Mouse (Mus musculus) lung, embryonic 16.5 days (tissue): Measurements from ENCODE around the gene Sox9. TPM values are rescaled to one million over a fixed set of nuclear protein-coding genes. Genes with fewer than 3 reads are reported as not detected.

Experiments
- ATAC-seq: fragments of 200-750 bp; cut with Nextera tagmentation; 2 replicates; pipeline ENCODE4 v1.8.0; 2017; ENCODE audit warnings: low read depth, mild to moderate bottlenecking, moderate library complexity
- H3K27ac ChIP-seq: fragments of 300-500 bp; sonication (generic); 2 replicates; pipeline ENCODE4 v1.5.1; 2014; ENCODE audit warnings: mild to moderate bottlenecking, control low read depth, low read length
- H3K27me3 ChIP-seq: fragments of 300-500 bp; sonication (generic); 2 replicates; pipeline ENCODE4 v1.6.1; 2014; ENCODE audit warnings: low read depth, low read length, mixed read lengths; ENCODE audit not compliant: control insufficient read depth, insufficient read depth
- H3K36me3 ChIP-seq: fragments of 300-500 bp; sonication (generic); 2 replicates; pipeline ENCODE4 v1.6.1; 2014; ENCODE audit warnings: low read length; ENCODE audit not compliant: control insufficient read depth, insufficient read depth
- H3K4me1 ChIP-seq: fragments of 300-500 bp; sonication (generic); replicated peaks from 2 replicates; pipeline ENCODE4 v1.6.1; 2014; ENCODE audit warnings: low read length, mixed read lengths; ENCODE audit not compliant: control insufficient read depth, insufficient read depth
- H3K4me2 ChIP-seq: fragments of 300-500 bp; sonication (generic); 2 replicates; pipeline ENCODE4 v1.6.1; 2014; ENCODE audit warnings: low read depth, low read length, control low read depth
- H3K4me3 ChIP-seq: fragments of 300-500 bp; sonication (generic); 2 replicates; pipeline ENCODE4 v1.5.1; 2014; ENCODE audit warnings: mild to moderate bottlenecking, low read length, control low read depth
- H3K9ac ChIP-seq: fragments of 300-500 bp; sonication (generic); 2 replicates; pipeline ENCODE4 v1.6.1; 2014; ENCODE audit warnings: low read length, control low read depth
- H3K9me3 ChIP-seq: fragments of 300-500 bp; sonication (generic); 2 replicates; pipeline ENCODE4 v1.6.1; 2016; ENCODE audit warnings: low read length; ENCODE audit not compliant: control insufficient read depth
- WGBS: fragments of 180-500 bp; shearing (Covaris S2); extraction: QIAGEN DNeasy Blood & Tissue Kit; methylation state at CpG from one replicate; pipeline ENCODE4 v1.1.7; 2014; 5-methylcytosine and 5-hydroxymethylcytosine counted together
- polyA plus RNA-seq: library from polyadenylated mRNA; unstranded; fragments of >200 nt; fragmentation: Nextera tagmentation; extraction: Ambion mirVana; gene quantifications from 2 replicates; pipeline ENCODE4 v1.2.1, GENCODE M21; 2015

Sox9 gene
- polyA plus RNA-seq, 1 experiment from 2014 or later = 59.5 TPM

DNA sequence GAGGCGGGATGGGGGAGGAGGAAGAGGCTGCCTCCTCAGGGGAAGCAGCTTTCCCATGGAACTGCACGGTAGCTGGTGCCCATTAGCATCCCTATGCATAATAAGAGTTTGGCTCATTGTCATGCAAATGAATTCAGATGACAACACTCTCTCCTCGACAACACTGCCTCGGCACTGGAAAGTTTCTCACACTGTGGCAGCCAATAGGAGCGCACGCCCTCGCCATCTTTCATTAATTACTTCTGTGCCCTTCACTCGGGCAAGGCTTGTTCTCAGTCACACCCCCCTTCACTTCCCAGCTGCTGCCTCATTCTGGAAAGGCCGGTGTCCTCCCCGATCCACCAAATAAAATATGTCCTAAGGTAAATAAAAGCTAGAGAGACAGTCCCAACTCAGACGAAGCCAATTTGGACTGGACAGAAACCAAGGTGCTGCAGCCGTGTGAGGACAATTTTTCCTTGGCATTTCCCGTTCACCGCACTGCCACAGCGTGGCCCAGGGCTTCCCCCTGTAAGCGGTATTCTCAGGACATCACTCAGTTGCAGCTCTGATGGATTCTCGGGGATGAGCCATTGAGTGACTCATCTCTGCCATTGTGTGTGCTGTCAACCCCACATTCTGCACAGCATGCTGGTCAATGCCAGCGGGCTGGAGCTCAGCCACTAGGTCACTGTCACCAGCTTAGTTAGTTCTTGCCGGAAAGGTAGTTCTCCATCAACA lies 29.3 kb downstream of the Sox9 start:
- Histone ChIP-seq H3K9ac (no peak overlapping the region), H3K9me3 (no peaks in the 10 kb centered on the region), H3K36me3 (no peaks in the 10 kb centered on the region), H3K27ac (no peak overlapping the region), H3K4me1 (no peaks in the 10 kb centered on the region; the same call in 1 of the 2 replicates), H3K4me2 (peak overlapping the region; percentile 41), H3K27me3 (peaks cover 8% of the 10 kb centered on the region; the same call in 1 of the 2 replicates), H3K4me3 (peak overlapping the region; percentile 23)
- ATAC-seq = no peak; the same call in 1 of the 2 replicates
- WGBS = 5% methylated on average over 19 of the region's 19 CpGs

DNA sequence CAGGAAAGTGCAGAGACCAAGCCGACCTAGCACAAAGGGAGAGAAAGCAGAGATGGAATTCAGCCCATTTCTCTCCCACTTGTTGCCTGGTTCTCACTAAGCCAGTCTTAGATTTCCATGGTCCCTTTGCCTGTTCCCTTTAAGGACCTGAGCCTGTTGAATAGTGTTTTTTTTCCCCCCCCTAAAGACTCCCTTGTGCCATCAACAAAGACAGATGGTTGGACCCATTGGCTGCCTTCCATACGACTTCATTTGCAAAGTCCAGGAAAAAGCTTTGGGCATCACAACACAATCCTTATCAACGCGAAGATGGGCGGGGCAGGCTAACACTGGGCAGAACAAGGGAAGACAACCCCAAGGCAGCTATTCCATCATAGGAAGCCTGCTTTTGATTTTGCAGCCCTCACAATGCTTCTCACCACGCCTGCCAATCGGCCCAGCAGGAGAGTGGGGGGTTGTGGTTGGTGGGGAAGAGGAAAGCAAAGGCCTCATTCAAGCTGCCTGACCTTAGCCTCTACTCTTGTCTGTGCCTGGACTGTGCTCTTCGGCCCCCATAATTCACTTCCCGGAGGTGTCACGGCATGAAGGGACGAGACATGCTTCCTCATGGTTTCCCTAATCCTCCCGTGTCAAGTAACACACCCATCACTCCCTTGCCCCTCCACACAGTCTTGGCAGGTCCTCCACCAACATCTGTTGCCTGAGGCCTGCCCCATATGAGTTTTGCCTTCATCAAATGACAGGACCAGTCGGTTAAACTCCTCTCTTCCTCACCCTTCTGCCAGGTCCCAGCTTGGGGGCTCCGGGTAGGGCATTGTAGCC lies 36.0 kb downstream of the Sox9 start:
- ATAC-seq = peak; percentile 26
- 52% methylated on average over 14 of the region's 14 CpGs for WGBS
- H3K4me2 ChIP-seq = no peak overlapping the region
- H3K27me3 ChIP-seq = no peaks in the 10 kb centered on the region
- H3K9ac ChIP-seq = no peak overlapping the region
- no peaks in the 10 kb centered on the region for H3K36me3 ChIP-seq
- no peak overlapping the region for H3K27ac ChIP-seq
- no peak overlapping the region for H3K4me3 ChIP-seq
- peaks cover 6% of the 10 kb centered on the region for H3K4me1 ChIP-seq
- no peaks in the 10 kb centered on the region for H3K9me3 ChIP-seq

GRCm38 (mm10) chr11:112818651-112819270 lies 36.7 kb downstream of the Sox9 start:
- Histone ChIP-seq H3K4me2 (no peak overlapping the region), H3K9ac (no peak overlapping the region), H3K4me1 (peaks cover 6% of the 10 kb centered on the region), H3K27me3 (no peaks in the 10 kb centered on the region), H3K36me3 (no peaks in the 10 kb centered on the region), H3K4me3 (no peak overlapping the region), H3K27ac (no peak overlapping the region), H3K9me3 (no peaks in the 10 kb centered on the region)
- peak; percentile 26; the same call in 1 of the 2 replicates for ATAC-seq
- WGBS = 21% methylated on average over 7 of the region's 7 CpGs

DNA sequence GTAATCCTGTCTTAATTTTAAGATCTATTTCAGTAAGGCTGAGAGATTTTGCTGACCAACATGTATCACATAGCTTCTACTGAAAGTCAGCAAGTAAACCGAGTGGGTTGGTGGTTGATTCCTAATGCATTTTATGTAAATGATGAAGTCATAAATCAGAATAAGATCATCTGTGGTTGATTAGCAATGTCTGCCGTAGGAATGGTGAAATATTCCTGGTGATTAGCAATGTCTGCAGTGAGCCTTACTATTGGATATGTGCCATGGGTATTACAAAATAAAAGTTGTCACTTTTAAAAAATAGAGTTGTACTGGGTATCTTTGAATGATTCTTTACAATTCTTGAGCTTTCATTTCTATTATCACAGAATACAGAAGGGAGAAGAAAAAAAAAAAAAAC lies 39.5 kb downstream of the Sox9 start:
- H3K9ac ChIP-seq = no peak overlapping the region

GRCm38 (mm10) chr11:112824146-112824545 lies 42.1 kb downstream of the Sox9 start:
- 63% methylated on average over 3 of the region's 3 CpGs for WGBS
- H3K27me3 ChIP-seq = no peaks in the 10 kb centered on the region
- ATAC-seq = no peak
- no peak overlapping the region for H3K27ac ChIP-seq
- no peak overlapping the region for H3K4me2 ChIP-seq
- no peaks in the 10 kb centered on the region for H3K9me3 ChIP-seq
- no peak overlapping the region for H3K9ac ChIP-seq
- H3K4me1 ChIP-seq = peaks cover 4% of the 10 kb centered on the region; the same call in 1 of the 2 replicates
- H3K36me3 ChIP-seq = no peaks in the 10 kb centered on the region
- H3K4me3 ChIP-seq = no peak overlapping the region

More for the DNA sequence above, 39.5 kb downstream of the Sox9 start:
- Histone ChIP-seq H3K27me3 (no peaks in the 10 kb centered on the region), H3K36me3 (no peaks in the 10 kb centered on the region), H3K4me3 (no peak overlapping the region), H3K4me2 (no peak overlapping the region), H3K9me3 (no peaks in the 10 kb centered on the region), H3K27ac (no peak overlapping the region), H3K4me1 (peaks cover 6% of the 10 kb centered on the region)
- 51% methylated on average over 2 of the region's 2 CpGs for WGBS
- ATAC-seq = no peak

GRCm38 (mm10) chr11:112826193-112827043 lies 44.4 kb downstream of the Sox9 start:
- no peak for ATAC-seq
- H3K4me3 ChIP-seq = no peak overlapping the region
- H3K9ac ChIP-seq = no peak overlapping the region
- no peaks in the 10 kb centered on the region for H3K36me3 ChIP-seq
- no peaks in the 10 kb centered on the region for H3K27me3 ChIP-seq
- H3K4me2 ChIP-seq = no peak overlapping the region
- WGBS = 73% methylated on average over 6 of the region's 6 CpGs
- no peaks in the 10 kb centered on the region for H3K9me3 ChIP-seq
- no peak overlapping the region for H3K27ac ChIP-seq
- H3K4me1 ChIP-seq = peaks cover 4% of the 10 kb centered on the region; the same call in 1 of the 2 replicates

- Histone ChIP-seq H3K9ac (no peak overlapping the region), H3K36me3 (no peaks in the 10 kb centered on the region), H3K4me1 (peaks cover 4% of the 10 kb centered on the region; the same call in 1 of the 2 replicates), H3K9me3 (no peaks in the 10 kb centered on the region), H3K4me3 (no peak overlapping the region), H3K4me2 (no peak overlapping the region), H3K27me3 (no peaks in the 10 kb centered on the region), H3K27ac (no peak overlapping the region)
- WGBS = 41% methylated on average over 6 of the region's 6 CpGs
- ATAC-seq = no peak
Observed at GRCm38 (mm10) chr11:112827044-112827347, 45.0 kb downstream of the Sox9 start.

DNA sequence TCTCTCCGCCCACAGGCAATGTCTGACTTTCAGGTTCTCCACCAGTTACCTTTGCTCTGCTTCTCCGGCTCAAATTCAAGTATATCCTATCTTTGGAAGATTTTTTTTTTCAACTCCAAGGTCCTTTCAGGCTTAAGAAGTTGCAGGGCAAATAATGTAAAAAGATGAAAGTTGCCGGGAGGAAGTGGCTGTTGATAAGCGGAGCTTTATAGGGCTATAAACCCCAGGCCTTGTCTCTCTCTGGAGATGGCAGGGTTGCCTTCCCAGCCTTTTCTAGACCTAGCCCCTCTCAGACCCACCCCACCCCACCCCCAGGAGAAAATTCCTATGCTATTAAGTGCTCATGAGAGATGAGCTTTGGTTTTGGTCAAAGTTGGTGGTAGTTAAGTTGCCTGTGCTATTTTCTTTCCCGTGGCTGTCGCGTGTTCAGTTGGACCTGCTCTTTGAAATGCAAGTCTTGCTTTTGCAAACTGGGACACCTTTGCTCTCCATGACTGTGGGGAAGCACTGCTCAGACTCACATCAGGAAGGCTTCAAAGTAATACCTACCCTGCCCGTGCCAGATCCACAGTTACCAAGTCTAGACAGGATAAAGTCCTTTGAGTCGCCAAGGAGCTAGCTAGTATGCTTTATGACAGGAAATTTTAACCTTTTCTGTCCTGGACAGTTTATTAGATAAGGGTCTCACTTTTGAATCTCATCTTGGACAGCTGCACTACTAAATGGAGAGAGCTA lies 46.7 kb downstream of the Sox9 start:
- Histone ChIP-seq H3K4me2 (no peak overlapping the region), H3K27ac (no peak overlapping the region), H3K4me1 (peaks cover 4% of the 10 kb centered on the region; the same call in 1 of the 2 replicates), H3K36me3 (no peaks in the 10 kb centered on the region), H3K9ac (no peak overlapping the region), H3K4me3 (no peak overlapping the region), H3K9me3 (no peaks in the 10 kb centered on the region), H3K27me3 (no peaks in the 10 kb centered on the region)
- 54% methylated on average over 9 of the region's 9 CpGs for WGBS
- 0 out of 2 replicates have a peak, but pooled peaks have one; percentile 48 for ATAC-seq
